Mouse (Mus musculus) retina, adult 2 months (tissue): Measurements from ENCODE around the gene Tmed6.
"Not testable (repeated sequence)": the region's sequence is repeated elsewhere in the genome, so short reads cannot be mapped to it uniquely, and the experiment has no call there.

Source experiments
- DNase-seq: peaks from one replicate; pipeline ENCODE4 v3.0.0-alpha.2; 2012; ENCODE audit warnings: low read depth, low spot score

Tmed6 gene

GRCm38 (mm10) chr8:107065511-107066496, at the start of gene Tmed6:
TSS of gene Tmed6 (minus strand) at chr8:107065644.
- no peak for DNase-seq

- DNase-seq: no peak
Observed at GRCm38 (mm10) chr8:107115008-107115320, 49.5 kb upstream of the Tmed6 start.

DNA sequence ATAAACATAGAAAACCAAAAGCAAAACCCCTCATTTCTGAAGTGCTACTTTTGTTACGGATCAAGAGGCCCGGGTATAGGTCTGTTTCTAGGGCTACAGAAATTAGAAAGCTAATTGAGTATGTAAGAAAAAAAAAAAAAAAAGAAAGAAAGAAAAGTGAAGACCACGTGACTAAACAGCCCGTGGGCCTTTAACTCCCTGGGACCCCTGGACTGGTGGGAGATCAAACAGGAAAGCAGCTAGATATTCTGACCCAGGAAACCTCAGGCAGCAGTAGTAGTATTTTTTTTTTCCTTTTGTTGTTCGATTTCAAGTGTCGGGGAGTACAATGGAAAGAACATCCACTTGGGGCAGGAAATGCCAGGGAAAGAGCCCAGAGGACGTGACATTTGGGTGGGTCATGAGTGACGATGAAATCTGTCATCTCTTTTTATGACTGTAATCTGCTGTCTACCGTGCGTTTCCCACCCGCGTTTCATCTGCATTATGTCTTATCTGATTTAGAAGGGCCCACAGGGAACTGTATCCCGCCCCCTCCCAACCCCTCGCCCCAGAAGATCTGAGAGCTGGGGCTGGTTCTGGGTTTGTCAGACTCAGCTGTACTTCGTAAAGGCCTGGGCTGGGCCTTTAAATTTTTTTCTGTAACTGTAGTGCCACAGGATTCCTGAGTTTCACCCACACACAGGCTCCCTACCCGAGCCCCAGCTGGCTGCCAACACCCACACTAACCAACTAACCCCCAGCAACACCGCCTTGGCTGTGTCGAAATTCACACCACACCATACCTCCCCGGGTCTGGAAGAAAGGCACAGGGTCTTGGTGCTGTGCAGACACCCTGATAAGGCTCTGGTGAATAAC, 48.9 kb upstream of the Tmed6 start:
- DNase-seq: no peak

GRCm38 (mm10) chr8:107113209-107113608, 47.8 kb upstream of the Tmed6 start:
- DNase-seq: no peak

DNA sequence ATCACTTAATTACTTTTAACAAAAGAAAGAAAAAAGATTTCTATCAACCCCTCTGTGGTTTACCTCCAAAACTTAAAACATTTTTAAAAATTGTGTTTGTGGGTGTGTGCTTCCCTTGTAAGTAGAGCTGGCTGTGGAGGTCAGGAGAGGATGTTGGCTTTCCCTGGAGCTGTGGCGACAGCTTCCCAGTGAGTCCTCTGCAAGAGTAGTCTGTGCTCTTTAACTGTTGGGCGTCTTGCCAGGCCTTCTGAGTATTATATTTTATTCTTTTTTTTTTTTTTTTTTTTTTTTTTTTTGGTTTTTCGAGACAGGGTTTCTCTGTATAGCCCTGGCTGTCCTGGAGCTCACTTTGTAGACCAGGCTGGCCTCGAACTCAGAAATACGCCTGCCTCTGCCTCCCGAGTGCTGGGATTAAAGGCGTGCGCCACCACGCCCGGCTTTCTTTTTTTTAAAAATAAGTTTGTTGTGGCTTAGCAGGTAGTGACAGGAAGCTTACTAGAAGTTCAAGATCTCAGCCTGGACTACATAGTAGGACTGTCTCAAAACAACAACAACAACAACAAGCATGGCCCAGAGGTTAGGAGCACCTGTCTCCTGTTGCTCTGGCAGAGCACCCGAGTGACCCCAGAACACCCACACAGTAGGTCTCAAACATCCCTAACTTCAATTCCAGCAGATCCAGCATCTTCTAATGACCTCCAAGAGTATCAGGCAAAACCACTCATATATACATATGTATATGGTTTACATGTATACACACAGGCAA, 46.1 kb upstream of the Tmed6 start:
- no peak for DNase-seq

- no peak for DNase-seq
Observed at GRCm38 (mm10) chr8:107110629-107111330, 45.3 kb upstream of the Tmed6 start.

DNA sequence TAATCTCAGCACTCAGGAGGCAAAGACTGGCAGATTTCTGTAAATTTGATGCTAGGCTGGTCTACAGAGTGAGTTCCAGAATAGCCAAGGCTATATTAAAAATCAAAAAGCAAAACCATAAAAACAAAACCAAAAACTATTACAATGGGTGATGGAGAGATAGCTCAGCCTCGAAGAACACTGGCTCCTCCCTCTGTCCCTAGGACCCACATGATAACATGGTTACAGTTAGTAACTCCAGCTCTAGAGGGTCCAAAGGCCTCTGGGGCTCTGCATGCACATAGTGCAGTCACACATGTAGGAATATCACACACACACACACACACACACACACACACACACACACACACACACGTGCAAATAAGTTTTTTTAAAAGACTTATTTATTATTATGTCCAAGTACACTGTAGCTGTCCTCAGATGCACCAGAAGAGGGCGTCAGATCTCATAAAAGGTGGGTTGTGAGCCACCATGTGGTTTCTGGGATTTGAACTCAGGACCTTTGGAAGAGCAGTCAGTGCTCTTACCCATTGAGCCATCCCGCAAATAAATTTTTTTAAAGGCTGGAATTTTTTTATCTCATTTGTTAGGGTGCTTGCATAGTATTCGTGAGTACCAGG, 44.5 kb upstream of the Tmed6 start:
- DNase-seq: no peak

- no peak for DNase-seq
Observed at GRCm38 (mm10) chr8:107108978-107109720, 43.7 kb upstream of the Tmed6 start.

DNA sequence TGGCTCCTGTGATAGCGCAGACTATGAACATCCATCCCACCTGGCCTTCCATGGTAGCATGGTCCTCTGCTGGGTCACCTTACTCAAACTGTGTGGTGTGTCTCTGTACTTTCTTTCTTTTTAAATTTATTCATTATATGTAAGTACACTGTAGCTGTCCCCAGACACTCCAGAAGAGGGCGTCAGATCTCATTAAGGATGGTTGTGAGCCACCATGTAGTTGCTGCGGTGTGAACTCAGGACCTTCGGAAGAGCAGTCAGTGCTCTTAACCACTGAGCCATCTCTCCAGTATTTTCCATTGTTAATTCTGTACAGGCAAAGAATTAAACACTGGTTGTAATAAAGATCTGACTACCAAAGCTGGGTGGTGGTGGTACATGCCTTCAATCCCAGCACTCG, 42.6 kb upstream of the Tmed6 start:
- not testable (repeated sequence) for DNase-seq

- DNase-seq: no peak
Observed at GRCm38 (mm10) chr8:107104547-107104946, 39.1 kb upstream of the Tmed6 start.

GRCm38 (mm10) chr8:107100635-107101034, 35.2 kb upstream of the Tmed6 start:
- no peak for DNase-seq

- DNase-seq: peak; percentile 80
Observed at GRCm38 (mm10) chr8:107096366-107097036, 31.1 kb upstream of the Tmed6 start, which contains the start of gene Terf2. TSS of gene Terf2 (minus strand) at chr8:107096547.

- DNase-seq: no peak
Observed at GRCm38 (mm10) chr8:107095717-107096365, 30.4 kb upstream of the Tmed6 start.

- DNase-seq: no peak
Observed at GRCm38 (mm10) chr8:107090531-107090930, 25.1 kb upstream of the Tmed6 start.

DNA sequence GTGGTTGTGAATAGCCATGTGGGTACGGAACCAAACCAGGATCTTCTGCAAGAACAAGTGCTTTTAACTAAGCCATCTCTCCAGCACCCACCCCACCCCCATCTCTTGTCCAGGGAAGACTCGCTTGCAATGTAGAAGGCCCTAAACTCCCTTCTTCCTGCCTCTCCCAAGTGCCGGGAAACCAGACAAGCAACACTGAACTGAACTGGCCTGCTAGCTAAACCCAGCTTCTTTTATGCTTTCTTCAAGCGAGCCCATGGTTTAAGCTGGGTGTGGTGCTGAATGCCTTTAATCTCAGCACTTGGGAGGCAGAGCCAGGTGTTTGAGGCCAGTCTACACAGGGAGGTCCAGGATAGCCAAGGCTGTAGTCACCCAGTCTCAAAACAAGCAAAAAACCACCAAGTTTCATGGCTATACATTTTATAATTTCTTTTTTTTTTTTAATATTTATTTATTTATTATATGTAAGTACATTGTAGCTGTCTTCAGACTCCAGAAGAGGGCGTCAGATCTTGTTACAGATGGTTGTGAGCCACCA, 23.2 kb upstream of the Tmed6 start:
- no peak for DNase-seq

GRCm38 (mm10) chr8:107086018-107086417, 20.6 kb upstream of the Tmed6 start:
- DNase-seq: no peak

GRCm38 (mm10) chr8:107085358-107085757, 19.9 kb upstream of the Tmed6 start:
- no peak for DNase-seq

DNA sequence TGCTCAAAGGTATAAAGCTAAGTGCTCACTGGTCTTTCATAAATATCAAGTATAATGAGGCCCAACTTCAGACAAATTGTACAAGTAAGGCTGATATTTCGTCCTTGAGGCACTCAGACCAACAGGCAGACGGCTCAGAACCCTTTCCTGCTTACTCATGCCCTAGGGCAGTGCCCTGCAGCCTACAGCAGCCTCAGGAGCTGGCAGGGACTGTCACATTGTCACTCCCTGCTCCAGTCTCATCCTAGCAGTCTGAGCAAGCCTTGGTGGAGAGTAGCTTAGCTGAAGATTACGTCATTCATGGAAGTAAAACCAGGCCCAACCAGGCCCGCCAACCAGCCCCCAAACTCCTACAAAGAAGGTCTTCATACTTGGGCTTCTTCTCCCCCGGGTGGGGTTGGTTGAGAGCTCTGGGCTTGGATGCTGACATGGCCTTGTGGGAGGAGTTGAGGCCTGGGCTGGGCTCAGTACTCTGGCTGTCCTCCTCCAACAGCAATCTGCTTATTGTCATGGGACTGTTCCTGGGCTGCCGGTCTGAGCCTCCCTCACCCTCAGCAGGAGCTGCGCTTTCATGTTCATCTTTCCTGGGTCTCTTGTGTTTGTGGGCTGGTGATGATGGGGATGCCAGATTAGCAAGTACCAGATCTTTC, 10.9 kb upstream of the Tmed6 start:
- DNase-seq: no peak
